Mouse (Mus musculus): Measurements from ENCODE around the gene Sesn3.

DNA sequence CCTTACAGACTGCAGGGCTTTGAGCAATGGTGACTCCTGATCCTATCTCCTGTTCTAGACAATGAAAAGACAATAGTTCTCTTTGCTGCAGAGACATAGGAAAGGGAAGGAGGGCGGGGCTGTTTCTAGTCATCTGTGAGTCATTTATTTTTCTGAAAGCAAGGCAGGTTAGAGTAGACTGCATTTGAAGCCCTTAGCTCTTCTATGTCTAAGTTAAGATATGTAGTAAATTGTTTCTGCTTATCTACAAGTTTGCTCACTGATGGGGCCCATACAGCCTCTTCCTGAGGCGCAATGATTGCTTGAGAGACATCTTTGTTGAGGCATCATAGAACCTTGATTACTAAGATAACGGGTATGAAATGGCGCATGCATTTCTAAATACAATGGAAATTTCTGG lies 93.0 kb downstream of the Sesn3 start:
- TF ChIP-seq CTCF (IDR thresholded peaks at IDR 0.05; ENCODE audit: control insufficient read depth, insufficient read depth, insufficient read length): no peak
- no peak for TF ChIP-seq MYOG (IDR thresholded peaks at IDR 0.05; ENCODE audit: control insufficient read depth, extremely low read depth, insufficient read length)
- TF ChIP-seq MYOD1 (IDR thresholded peaks at IDR 0.05; ENCODE audit: control insufficient read depth, insufficient read length, low read depth): no peak
- no peak for TF ChIP-seq MAX (IDR thresholded peaks at IDR 0.05)
- TF ChIP-seq USF1 (IDR thresholded peaks at IDR 0.05; ENCODE audit: low read depth): no peak
- no peak for TF ChIP-seq CEBPB (IDR thresholded peaks at IDR 0.05; ENCODE audit: low read depth)
- no peak for TF ChIP-seq FOSL1 (IDR thresholded peaks at IDR 0.05; ENCODE audit: insufficient read depth, low read length, poor library complexity, severe bottlenecking)

All from C2C12 (cell line).